Mouse (Mus musculus): Measurements from ENCODE around the gene Lrrc29. TPM values are rescaled to one million over a fixed set of nuclear protein-coding genes. Genes with fewer than 3 reads are reported as not detected.

Lrrc29 gene
- polyA plus RNA-seq, 1 experiment from 2014 or later = 0.68 TPM

DNA sequence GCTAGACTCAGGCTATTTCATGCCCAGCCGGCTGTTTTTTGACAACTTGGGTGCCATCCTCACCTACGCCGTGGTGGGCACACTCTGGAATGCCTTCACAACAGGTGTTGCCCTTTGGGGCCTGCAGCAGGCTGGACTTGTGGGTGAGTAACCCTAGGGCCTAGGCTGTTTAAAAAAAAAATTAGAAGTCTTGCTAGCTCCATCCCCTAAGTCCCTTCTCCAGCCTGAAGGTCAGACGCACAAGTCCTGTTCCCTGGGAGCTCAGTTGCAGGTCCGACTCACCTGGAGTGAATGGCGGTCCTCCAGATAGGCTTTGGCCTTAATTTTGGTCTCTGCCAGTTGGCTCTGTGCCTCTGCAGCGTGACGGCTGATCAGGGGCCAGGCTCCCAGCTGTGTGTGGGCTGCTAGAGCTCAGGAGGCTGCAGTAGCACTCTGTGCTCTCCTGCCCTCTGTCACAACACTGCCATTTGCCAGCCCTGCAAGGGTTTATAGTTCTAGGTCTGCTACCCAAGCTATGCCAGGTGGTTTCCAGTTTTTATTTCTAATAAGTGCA is 27.6 kb upstream of the Lrrc29 start:
- H3K9ac ChIP-seq = no peak overlapping the region
- H3K4me2 ChIP-seq = no peak overlapping the region
- 0 out of 2 replicates have a peak, but pooled peaks cover 3% of the 10 kb centered on the region for H3K36me3 ChIP-seq (replicated peaks)
- H3K27me3 ChIP-seq (replicated peaks) = no peaks in the 10 kb centered on the region
- WGBS = 71% methylated on average over 8 of the region's 8 CpGs
- no peak for ATAC-seq (replicated peaks)
- H3K9me3 ChIP-seq = no peaks in the 10 kb centered on the region
- no peak overlapping the region for H3K4me3 ChIP-seq
- peaks cover 20% of the 10 kb centered on the region for H3K4me1 ChIP-seq
- H3K27ac ChIP-seq = no peak overlapping the region

DNA sequence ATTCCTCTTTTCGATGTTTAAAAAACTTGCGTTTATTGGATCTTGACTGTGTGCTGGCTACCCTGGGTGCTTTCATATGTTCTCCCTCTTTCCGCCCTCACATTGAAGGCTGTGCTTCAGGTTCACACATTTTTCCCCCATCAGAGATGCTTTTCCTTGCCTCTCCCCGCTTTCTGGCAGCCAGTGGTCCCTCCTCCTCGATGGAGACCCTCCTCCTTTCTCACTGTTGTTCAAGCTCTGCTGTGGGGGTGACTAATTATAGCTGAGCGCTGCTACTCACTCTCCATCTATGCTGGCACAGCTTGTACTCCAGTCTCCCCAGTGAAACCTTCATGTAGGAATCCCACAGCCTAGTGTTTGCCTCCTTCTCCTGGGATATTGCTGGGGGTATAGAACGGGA is 24.1 kb upstream of the Lrrc29 start:
- H3K27me3 ChIP-seq (replicated peaks) = peaks cover 14% of the 10 kb centered on the region
- peak overlapping the region; percentile 69 for H3K9ac ChIP-seq
- no peak for ATAC-seq (replicated peaks)
- peaks cover 40% of the 10 kb centered on the region for H3K4me1 ChIP-seq
- H3K27ac ChIP-seq = peak overlapping the region; percentile 80; the same call in 1 of the 2 replicates
- no peaks in the 10 kb centered on the region for H3K36me3 ChIP-seq (replicated peaks)
- WGBS = 34% methylated on average over 7 of the region's 7 CpGs
- peak overlapping the region; percentile 69 for H3K4me3 ChIP-seq
- no peaks in the 10 kb centered on the region for H3K9me3 ChIP-seq
- H3K4me2 ChIP-seq = peak overlapping the region; percentile 98

DNA sequence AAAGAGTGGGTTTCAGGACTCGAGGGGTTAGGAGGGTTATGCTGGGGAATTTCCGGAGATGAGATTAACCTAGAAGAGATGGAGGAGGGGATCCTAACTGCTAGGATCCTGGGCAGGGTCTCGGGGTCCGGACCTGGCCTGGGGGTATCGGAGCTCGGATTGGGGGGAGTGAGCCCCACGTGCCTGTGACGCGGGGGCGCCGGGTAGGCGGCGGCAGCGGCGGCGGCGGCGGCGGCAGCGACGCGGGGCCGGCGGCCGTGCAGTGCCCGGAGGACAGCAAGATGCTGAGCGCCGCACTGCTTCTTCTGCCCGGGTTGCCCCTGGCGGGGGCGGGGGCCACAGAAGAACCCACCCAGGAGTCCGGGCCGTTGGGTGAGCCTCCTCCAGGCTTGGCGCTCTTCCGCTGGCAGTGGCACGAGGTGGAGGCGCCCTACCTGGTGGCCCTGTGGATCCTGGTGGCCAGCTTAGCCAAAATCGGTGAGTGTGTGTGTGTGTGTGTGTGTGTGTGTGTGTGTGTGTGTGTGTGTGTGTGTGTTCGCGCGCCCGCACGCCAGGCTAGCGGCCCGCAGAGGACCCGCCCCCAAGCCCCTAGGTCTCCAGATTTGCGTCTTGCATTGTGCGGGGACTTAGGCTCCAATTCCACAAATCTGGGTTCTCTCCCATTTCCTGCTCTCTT is 23.2 kb upstream of the Lrrc29 start:
- Histone ChIP-seq H3K9me3 (no peaks in the 10 kb centered on the region), H3K9ac (peak overlapping the region; percentile 69), H3K27me3 (replicated peaks) (peaks cover 14% of the 10 kb centered on the region), H3K4me1 (peaks cover 40% of the 10 kb centered on the region), H3K4me3 (peak overlapping the region; percentile 69), H3K36me3 (replicated peaks) (no peaks in the 10 kb centered on the region), H3K27ac (peak overlapping the region; percentile 80), H3K4me2 (peak overlapping the region; percentile 98)
- under 1% methylated on average over 43 of the region's 48 CpGs for WGBS
- ATAC-seq (replicated peaks) = peak; percentile 32

DNA sequence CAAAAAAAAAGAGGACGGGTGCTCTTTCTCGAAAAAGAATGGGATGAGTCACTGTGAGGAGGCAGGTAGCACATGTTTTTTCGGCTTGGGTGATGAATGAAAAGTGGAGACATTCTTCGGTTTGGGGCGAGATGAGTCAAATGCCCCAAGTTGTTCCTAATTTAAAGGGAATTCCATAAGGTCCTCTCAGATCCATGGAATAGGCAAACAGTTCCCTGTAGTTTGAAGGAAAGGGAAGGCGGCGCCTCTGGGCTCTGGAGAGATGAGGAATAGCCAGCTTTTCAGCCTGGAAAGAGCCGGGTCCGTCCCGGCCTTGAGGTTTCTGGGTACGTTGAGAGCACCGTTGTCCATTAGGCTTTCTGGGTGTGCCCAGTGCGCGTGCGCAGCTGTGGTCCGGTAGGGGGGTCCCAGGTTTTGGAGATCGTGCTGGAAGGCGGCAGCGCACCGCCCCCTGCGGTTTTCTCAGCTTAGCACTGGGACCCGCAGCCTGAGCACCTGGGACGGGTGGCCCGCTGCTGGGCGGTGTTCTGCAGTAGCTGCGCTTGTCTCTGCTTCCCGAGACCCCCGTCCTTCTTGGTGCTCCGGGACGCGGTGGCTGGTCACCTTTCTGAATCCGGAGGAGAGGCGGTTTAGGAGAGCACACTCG is 22.5 kb upstream of the Lrrc29 start, which contains the start of gene Slc9a5:
Gene Slc9a5 (plus strand): TSS at position 394 of the 646 bp plus-strand sequence.
- peaks cover 14% of the 10 kb centered on the region for H3K27me3 ChIP-seq (replicated peaks)
- peak within 1 kb of the TSS; percentile 69 for H3K4me3 ChIP-seq
- peak within 1 kb of the TSS; percentile 98 for H3K4me2 ChIP-seq
- no peaks in the 10 kb centered on the region for H3K9me3 ChIP-seq
- under 1% methylated on average over 34 of the region's 34 CpGs for WGBS
- no peaks in the 10 kb centered on the region for H3K36me3 ChIP-seq (replicated peaks)
- peak; percentile 28 for ATAC-seq (replicated peaks)
- peak within 1 kb of the TSS; percentile 80 for H3K27ac ChIP-seq
- H3K9ac ChIP-seq = peak within 1 kb of the TSS; percentile 69
- peaks cover 40% of the 10 kb centered on the region for H3K4me1 ChIP-seq

DNA sequence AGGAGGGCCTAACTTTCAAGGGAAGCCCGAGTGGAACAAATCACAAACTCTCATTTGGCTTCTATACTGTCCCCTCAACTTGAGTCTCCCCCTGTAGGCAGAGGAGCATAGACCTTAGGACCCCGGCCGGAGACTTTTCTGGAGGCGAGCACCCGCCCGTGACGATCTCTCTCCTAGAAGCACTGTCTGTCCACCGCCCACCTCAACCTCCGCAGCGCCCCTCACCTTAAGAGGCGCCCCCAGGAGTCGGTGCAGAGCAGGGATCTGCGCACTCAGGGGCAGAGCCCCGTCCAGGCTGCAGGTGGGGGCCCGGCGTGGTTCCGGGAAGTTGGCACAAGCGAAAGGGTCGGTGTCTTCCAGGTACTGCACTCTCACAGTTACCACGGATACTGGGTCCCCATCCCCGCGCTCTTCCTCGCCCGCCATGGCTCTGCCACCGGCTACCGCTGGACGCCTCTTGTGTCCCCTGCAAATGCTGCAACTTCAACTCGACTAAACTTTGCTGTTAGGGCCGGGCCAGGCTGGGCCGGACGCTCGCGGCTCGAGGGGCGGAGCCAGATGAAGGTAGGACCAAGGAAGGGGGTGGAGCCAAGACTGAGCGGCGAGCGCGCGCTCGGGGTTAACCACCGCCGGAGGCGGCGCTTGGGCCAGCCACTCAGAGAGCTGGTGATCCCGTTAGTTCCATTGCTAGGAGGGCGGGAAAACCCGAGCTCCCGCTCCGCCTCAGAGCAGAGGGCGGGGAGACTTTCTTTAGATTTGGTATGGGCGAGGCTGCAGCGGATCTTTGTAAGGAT is 21.5 kb upstream of the Lrrc29 start, which contains the start of gene Fhod1:
Gene Fhod1 (minus strand): TSS at position 526 of the 794 bp plus-strand sequence.
- Histone ChIP-seq H3K36me3 (replicated peaks) (no peaks in the 10 kb centered on the region), H3K27ac (peak within 1 kb of the TSS; percentile 80), H3K9ac (peak within 1 kb of the TSS; percentile 69), H3K9me3 (no peaks in the 10 kb centered on the region), H3K4me2 (peak within 1 kb of the TSS; percentile 98), H3K4me1 (peaks cover 40% of the 10 kb centered on the region), H3K27me3 (replicated peaks) (peaks cover 14% of the 10 kb centered on the region), H3K4me3 (peak within 1 kb of the TSS; percentile 69)
- ATAC-seq (replicated peaks) = peak; percentile 86
- WGBS = under 1% methylated on average over 53 of the region's 53 CpGs

DNA sequence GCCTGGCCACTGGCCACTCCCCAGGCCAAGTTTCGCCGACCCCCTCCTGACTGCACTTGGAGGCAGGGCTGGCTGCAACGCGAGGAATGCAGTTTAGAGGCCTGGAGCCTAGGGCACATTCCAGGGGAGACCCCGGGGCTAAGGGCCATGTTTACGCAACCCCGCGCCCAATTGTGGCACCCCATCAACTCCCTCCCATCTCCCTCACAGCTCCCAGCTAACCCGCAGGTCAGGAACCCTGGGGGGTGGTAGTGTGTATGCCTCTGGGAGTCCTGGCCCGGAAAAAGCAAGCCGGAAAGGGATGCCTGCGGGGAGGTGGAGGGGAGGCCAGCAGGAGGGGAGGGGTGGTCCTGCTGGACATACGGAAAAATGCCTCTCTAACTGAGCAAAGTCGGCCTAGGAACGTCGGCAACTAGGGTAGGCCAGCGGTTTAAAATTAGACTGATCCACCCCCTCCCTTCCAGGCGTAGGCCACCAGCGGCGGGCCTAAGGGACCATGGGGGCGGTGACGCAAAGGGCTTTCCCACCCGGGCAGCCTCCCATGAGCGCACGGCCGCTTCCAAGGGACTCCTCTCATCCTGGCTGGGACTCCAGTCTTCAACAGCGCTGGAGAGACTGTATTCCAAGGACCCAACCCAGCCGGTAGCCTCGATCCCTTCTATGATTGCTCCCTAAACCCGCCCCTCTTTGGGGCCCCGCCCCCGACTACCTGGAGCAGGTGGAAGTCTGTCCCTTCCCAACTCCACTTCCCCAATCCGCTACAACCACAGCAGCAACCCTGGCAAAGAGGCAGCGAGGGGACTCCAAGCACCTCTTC is 20.7 kb upstream of the Lrrc29 start:
- no peak overlapping the region; the same call in 1 of the 2 replicates for H3K9ac ChIP-seq
- H3K9me3 ChIP-seq = no peaks in the 10 kb centered on the region
- peaks cover 40% of the 10 kb centered on the region for H3K4me1 ChIP-seq
- no peaks in the 10 kb centered on the region for H3K36me3 ChIP-seq (replicated peaks)
- peaks cover 14% of the 10 kb centered on the region for H3K27me3 ChIP-seq (replicated peaks)
- peak overlapping the region; percentile 69 for H3K4me3 ChIP-seq
- H3K27ac ChIP-seq = no peak overlapping the region
- H3K4me2 ChIP-seq = peak overlapping the region; percentile 98
- WGBS = 2% methylated on average over 34 of the region's 34 CpGs
- ATAC-seq (replicated peaks) = peak; percentile 28

DNA sequence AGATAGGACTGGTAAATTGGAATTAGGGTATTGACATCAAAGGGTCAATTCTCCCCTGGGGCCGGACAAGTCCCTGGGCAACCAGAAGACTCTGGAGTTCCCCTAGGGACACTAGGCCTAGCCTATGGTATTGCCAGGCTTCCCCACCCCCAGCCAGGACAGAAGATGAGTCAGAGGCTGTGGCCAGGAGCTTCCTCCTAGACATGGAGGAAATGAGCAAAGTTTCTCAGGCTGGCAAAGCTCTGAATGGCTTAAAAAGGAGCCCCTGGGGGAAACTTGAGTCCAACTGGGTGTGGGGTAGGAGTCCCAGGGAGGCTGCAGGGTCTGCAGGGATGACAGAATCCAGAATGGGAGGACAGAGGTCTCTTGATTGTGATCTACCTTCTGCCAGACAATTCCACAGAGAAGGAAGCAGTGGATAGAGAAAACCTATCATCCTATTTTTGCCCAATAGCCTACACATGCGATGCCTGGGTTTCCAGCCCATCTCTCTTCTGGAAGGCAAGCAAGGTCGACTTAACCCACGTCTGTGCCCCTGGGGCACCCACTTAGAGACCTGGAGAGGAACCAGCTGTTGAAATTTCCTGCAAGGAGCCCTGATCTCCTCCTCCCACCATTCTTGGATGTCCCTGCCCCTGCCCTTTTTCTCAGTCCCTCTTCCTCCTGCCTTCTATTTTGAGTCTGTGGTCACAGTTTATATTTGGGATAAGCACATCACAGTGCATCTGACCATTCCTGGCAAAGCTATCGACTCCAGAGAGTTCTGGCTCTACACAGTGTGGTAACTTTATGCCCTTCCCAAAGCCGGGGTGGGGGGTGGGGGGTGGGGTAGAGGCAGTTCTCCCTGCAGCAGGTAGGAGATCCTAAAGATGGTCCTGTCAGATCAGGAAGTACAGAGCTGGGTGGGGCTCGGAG is 19.2 kb upstream of the Lrrc29 start:
- no peak overlapping the region for H3K9ac ChIP-seq
- no peak overlapping the region for H3K27ac ChIP-seq
- no peaks in the 10 kb centered on the region for H3K9me3 ChIP-seq
- ATAC-seq (replicated peaks) = no peak
- no peak overlapping the region for H3K4me2 ChIP-seq
- H3K4me1 ChIP-seq = peaks cover 30% of the 10 kb centered on the region
- 72% methylated on average over 7 of the region's 7 CpGs for WGBS
- H3K4me3 ChIP-seq = no peak overlapping the region
- no peaks in the 10 kb centered on the region for H3K36me3 ChIP-seq (replicated peaks)
- peaks cover 14% of the 10 kb centered on the region for H3K27me3 ChIP-seq (replicated peaks)

DNA sequence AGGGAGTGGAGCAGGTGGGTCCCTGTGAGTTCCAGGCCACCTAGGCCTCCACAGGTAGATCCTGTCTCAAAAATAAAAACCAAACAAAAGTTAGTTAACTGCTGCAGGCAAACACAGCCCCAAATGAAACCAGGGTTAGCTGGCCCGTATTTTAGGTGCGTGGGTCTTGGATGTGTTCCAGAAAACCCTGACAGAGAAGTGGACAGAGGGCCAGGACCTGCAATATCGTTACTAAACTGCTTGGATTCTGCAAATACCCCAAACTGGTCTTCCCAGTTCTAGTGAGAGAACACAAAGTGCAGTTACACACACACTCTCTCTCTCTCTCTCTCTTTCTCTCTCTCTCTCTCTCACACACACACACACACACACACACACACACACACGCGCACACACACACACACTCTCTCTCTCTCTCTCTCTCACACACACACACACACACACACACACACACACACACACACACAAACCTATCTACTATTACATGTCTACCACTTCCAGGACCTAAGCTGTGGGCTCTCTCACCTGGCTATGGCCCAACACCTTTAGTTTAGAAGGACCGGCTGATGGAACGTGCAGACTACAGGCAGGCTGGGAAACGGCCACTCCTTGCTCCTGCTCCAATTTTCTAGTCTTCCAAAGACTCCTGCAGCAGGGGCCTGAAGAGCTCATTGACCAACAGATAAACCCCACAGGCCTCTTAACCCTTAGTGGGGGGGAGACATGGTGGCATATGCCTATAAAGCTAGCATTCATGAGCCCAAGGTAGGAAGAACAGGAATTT is 17.9 kb upstream of the Lrrc29 start:
- H3K9me3 ChIP-seq = no peaks in the 10 kb centered on the region
- ATAC-seq (replicated peaks) = no peak
- WGBS = 78% methylated on average over 8 of the region's 8 CpGs

DNA sequence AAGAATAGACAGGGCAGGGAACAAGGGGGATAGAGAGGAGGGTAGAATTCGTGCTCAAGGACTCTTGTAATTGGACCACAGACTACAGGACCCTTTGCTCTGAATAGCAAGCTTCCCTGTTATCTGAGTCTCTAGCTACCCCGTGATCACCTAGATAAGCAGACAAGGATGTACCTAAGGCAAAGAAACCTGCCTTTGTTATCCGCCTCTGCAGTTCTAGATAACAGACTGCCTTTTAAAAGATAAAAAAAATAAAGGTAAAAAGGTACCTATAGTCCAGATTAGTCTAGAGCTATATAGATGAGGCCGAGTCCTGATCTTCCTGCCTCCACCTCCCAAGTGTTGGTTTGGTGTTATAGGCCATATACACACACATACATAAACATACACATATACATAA is 16.7 kb upstream of the Lrrc29 start:
- no peak overlapping the region for H3K9ac ChIP-seq
- H3K27ac ChIP-seq = no peak overlapping the region
- WGBS = 86% methylated on average over 4 of the region's 4 CpGs
- H3K4me3 ChIP-seq = no peak overlapping the region
- no peaks in the 10 kb centered on the region for H3K36me3 ChIP-seq (replicated peaks)
- peaks cover 14% of the 10 kb centered on the region for H3K4me1 ChIP-seq
- ATAC-seq (replicated peaks) = no peak
- no peak overlapping the region for H3K4me2 ChIP-seq
- peaks cover 14% of the 10 kb centered on the region for H3K27me3 ChIP-seq (replicated peaks)
- H3K9me3 ChIP-seq = no peaks in the 10 kb centered on the region

More for the DNA sequence above, 17.9 kb upstream of the Lrrc29 start:
- Histone ChIP-seq H3K4me3 (no peak overlapping the region), H3K9ac (no peak overlapping the region), H3K27me3 (replicated peaks) (peaks cover 14% of the 10 kb centered on the region), H3K4me2 (no peak overlapping the region), H3K27ac (no peak overlapping the region), H3K36me3 (replicated peaks) (no peaks in the 10 kb centered on the region), H3K4me1 (peaks cover 20% of the 10 kb centered on the region)

DNA sequence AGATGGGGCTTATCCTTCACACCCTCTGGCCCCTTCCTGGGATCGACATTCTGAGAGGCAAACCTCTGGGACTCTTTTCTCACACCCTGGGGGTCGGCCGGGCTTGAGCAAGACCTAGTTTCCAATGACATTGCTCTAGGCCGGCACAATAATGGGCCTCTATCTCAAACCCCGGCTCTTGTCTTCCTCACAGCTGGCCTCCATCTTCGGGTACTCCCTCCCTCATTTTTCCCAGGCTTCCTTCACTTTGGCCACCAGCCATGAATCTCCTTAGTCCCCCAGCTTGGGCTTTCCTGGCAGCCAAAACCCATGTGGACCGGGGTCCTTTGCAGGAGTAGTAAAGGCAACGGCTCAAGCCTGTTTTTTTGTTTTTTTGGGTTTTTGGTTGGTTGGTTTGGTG is 15.3 kb upstream of the Lrrc29 start:
- Histone ChIP-seq H3K27me3 (replicated peaks) (0 out of 2 replicates have a peak, but pooled peaks cover under 1% of the 10 kb centered on the region), H3K36me3 (replicated peaks) (no peaks in the 10 kb centered on the region), H3K9ac (no peak overlapping the region), H3K27ac (no peak overlapping the region), H3K4me1 (0 out of 2 replicates have a peak, but pooled peaks cover under 1% of the 10 kb centered on the region), H3K9me3 (no peaks in the 10 kb centered on the region), H3K4me3 (no peak overlapping the region), H3K4me2 (no peak overlapping the region)
- ATAC-seq (replicated peaks) = no peak
- WGBS = 43% methylated on average over 8 of the region's 8 CpGs
